Mouse (Mus musculus): ENCODE data around the gene Ubtd2. TPM values are rescaled to one million over a fixed set of nuclear protein-coding genes. Genes with fewer than 3 reads are reported as not detected.
A peak's percentile ranks its signal among the peaks of the same experiment; 100 is the strongest.

Ubtd2 gene
- polyA plus RNA-seq (2014; fragmentation: Nextera tagmentation; extraction: Ambion mirVana) = 99.8 and 104 TPM in 2 replicates

DNA sequence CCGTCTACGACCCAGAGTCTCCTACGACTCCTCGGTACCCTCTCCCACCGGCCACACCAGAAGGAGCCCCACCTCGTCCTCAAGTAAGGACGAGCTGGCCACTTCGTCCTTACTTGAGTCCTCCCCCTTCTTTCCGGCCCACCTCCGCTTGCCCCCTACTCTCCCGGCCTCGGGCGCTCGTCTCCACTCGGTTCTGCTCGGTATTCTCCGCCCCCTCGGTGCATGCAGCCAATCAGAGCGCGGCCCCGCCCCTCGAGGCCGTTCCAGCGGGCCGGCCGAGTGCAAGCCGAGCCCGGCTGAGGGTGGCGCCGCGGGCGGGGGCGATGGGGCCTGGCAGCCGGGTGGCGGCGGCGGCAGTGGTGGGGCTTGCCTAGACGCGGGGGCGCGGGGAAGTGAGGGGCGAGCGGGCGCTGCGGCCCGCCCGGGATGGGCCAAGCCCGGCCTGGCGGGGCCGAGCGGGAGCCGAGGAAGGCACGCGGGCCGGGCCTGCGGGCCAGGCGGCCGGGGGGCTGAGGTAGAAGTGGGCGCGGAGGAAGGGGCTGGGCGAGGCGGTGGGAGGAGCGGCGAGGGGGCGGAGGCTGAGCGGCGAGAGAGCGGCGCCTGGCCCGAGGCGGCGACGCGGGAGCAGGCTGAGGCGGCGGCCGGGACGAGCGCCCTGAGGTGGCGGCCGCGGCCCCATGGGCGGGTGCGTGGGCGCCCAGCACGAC lies at the start of gene Ubtd2:
Gene Ubtd2 (plus strand): TSS at position 571 of the 707 bp plus-strand sequence.
- Histone ChIP-seq H3K27me3 (ENCODE audit: control insufficient read depth, insufficient read depth, low read length) (no peaks in the 10 kb centered on the region), H3K4me3 (ENCODE audit: low read depth, low read length) (peak within 1 kb of the TSS; percentile 96), H3K36me3 (replicated peaks; ENCODE audit: control insufficient read depth, insufficient read depth, low read depth, low read length) (no peaks in the 10 kb centered on the region), H3K4me2 (ENCODE audit: low read depth, low read length) (peak within 1 kb of the TSS; percentile 79), H3K9me3 (replicated peaks; ENCODE audit: control insufficient read depth, low read length) (no peaks in the 10 kb centered on the region), H3K4me1 (ENCODE audit: control insufficient read depth, insufficient read depth, low read length) (0 out of 2 replicates have a peak, but pooled peaks cover 2% of the 10 kb centered on the region), H3K9ac (replicated peaks; ENCODE audit: low read length) (peak within 1 kb of the TSS; percentile 96), H3K27ac (replicated peaks; ENCODE audit: low read depth, low read length) (peak within 1 kb of the TSS; percentile 83)
- DNase-seq (ENCODE audit: low spot score) (peak; percentile 98), ATAC-seq (replicated peaks; ENCODE audit: insufficient number of reproducible peaks, low FRiP score, low TSS enrichment, low read depth) (peak; percentile 95)
- under 1% methylated on average over 56 of the region's 86 CpGs for WGBS

DNA sequence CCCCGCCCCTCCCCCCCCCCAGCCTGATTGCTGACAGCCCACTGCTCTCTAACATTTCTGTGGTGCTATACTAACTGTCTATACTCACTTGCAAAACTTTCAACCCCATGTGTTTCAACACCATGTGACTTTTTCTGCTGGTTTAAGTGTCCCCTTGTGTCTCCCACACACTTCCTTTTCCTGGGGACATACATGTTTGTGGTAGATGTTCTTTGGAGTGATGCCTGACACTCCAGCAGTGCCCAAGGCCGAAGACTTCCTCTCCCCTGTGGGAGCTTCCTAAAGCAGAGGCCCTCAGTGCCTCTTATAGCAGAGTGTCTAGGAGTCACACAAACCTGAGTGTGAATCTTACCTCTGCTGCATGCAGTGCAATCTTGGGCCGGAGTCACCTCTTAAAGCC lies 47.3 kb upstream of the Ubtd2 start:
- ATAC-seq (replicated peaks; ENCODE audit: insufficient number of reproducible peaks, low FRiP score, low TSS enrichment, low read depth) (no peak), DNase-seq (ENCODE audit: low spot score) (no peak)
- no peak overlapping the region for H3K4me2 ChIP-seq (ENCODE audit: low read depth, low read length)
- H3K4me1 ChIP-seq (ENCODE audit: control insufficient read depth, insufficient read depth, low read length) = no peaks in the 10 kb centered on the region
- H3K9ac ChIP-seq (replicated peaks; ENCODE audit: low read length) = no peak overlapping the region
- H3K27ac ChIP-seq (replicated peaks; ENCODE audit: low read depth, low read length) = no peak overlapping the region
- peaks cover 2% of the 10 kb centered on the region for H3K36me3 ChIP-seq (replicated peaks; ENCODE audit: control insufficient read depth, insufficient read depth, low read depth, low read length)
- 72% methylated on average over 3 of the region's 3 CpGs for WGBS
- H3K9me3 ChIP-seq (replicated peaks; ENCODE audit: control insufficient read depth, low read length) = no peaks in the 10 kb centered on the region
- no peak overlapping the region for H3K4me3 ChIP-seq (ENCODE audit: low read depth, low read length)
- no peaks in the 10 kb centered on the region for H3K27me3 ChIP-seq (ENCODE audit: control insufficient read depth, insufficient read depth, low read length)

DNA sequence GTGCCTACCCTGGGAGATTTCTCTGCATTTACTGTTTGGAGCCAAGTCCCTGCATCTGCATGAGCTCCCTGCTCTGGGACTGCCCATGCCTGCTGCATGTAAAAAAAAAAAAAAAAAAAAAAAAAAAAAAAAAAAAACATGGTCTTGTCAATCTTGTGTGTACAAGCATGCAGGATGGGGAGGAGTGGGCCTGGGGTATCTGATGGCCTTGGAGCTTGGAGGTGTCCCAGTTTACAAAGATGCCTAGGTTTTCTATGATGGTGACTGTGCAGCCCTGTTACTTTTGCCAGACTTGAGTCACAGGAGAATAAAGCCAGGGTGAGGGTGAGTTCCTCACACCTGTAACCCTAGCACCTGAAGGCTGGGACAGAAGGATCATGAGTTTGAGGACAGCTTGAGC lies 46.1 kb upstream of the Ubtd2 start:
- DNase-seq (ENCODE audit: low spot score) = no peak
- no peaks in the 10 kb centered on the region for H3K4me1 ChIP-seq (ENCODE audit: control insufficient read depth, insufficient read depth, low read length)
- ATAC-seq (replicated peaks; ENCODE audit: insufficient number of reproducible peaks, low FRiP score, low TSS enrichment, low read depth) = no peak
- H3K4me2 ChIP-seq (ENCODE audit: low read depth, low read length) = no peak overlapping the region
- H3K27me3 ChIP-seq (ENCODE audit: control insufficient read depth, insufficient read depth, low read length) = no peaks in the 10 kb centered on the region
- H3K27ac ChIP-seq (replicated peaks; ENCODE audit: low read depth, low read length) = no peak overlapping the region
- no peak overlapping the region for H3K9ac ChIP-seq (replicated peaks; ENCODE audit: low read length)
- H3K4me3 ChIP-seq (ENCODE audit: low read depth, low read length) = no peak overlapping the region
- H3K36me3 ChIP-seq (replicated peaks; ENCODE audit: control insufficient read depth, insufficient read depth, low read depth, low read length) = peaks cover 2% of the 10 kb centered on the region
- H3K9me3 ChIP-seq (replicated peaks; ENCODE audit: control insufficient read depth, low read length) = no peaks in the 10 kb centered on the region

DNA sequence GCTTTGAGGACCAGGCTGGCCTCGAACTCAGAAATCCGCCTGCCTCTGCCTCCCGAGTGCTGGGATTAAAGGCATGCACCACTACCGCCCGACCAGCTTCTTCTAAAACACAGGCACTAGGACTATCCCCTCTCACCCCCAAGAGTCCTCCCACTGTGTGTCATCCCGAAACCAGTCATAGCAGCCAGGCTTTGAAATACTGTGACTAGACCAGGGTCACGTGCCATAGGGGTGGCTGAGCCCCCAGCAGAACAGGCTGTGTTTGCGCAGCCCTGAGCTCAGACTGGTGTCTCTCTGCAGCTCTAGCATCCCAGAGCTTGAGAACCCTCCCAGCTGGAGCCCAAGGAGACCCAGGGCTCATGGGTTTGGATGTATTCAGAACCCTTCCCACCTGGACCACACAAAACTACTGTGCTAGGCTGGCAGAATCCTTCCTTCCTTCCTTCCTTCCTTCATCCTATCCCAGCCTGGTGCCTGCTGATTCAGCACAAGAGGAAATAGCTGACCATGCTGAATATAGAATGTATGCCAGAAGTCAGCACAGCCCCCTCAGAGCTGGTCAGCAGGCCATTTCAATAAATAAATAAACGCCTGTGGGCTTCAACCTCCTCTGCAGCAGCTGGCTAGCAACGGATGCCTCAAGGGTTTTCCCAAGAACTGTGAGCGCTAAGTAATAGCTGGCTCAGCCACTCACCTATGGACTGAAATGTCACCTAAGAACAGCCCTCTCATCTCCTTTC lies 45.2 kb upstream of the Ubtd2 start:
- Histone ChIP-seq H3K9me3 (replicated peaks; ENCODE audit: control insufficient read depth, low read length) (no peaks in the 10 kb centered on the region), H3K27ac (replicated peaks; ENCODE audit: low read depth, low read length) (no peak overlapping the region), H3K4me3 (ENCODE audit: low read depth, low read length) (no peak overlapping the region), H3K27me3 (ENCODE audit: control insufficient read depth, insufficient read depth, low read length) (no peaks in the 10 kb centered on the region), H3K9ac (replicated peaks; ENCODE audit: low read length) (no peak overlapping the region), H3K36me3 (replicated peaks; ENCODE audit: control insufficient read depth, insufficient read depth, low read depth, low read length) (peaks cover 5% of the 10 kb centered on the region), H3K4me1 (ENCODE audit: control insufficient read depth, insufficient read depth, low read length) (no peaks in the 10 kb centered on the region), H3K4me2 (ENCODE audit: low read depth, low read length) (no peak overlapping the region)
- no peak for DNase-seq (ENCODE audit: low spot score)
- 83% methylated on average over 11 of the region's 11 CpGs for WGBS
- no peak for ATAC-seq (replicated peaks; ENCODE audit: insufficient number of reproducible peaks, low FRiP score, low TSS enrichment, low read depth)

DNA sequence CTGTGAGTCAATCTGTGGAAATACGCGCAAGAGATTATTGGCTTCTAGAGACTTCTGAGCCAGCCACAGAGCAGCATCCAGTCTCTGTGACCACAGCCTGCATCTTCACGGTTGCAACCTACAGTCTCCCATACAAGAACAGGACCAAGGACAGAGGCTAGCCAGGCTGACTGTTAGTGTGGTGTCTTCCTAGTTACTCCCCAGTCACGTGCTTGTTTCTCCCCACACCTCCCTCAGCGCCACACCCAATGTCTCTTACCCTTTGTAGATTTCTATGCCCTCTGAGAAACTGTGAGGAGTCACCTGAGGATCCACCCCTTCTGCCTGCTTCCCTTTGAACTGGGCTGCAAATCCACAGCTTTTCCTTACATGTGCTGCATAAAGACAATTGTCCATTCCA lies 35.2 kb upstream of the Ubtd2 start:
- Histone ChIP-seq H3K4me1 (ENCODE audit: control insufficient read depth, insufficient read depth, low read length) (no peaks in the 10 kb centered on the region), H3K36me3 (replicated peaks; ENCODE audit: control insufficient read depth, insufficient read depth, low read depth, low read length) (peaks cover 11% of the 10 kb centered on the region), H3K9ac (replicated peaks; ENCODE audit: low read length) (no peak overlapping the region), H3K27ac (replicated peaks; ENCODE audit: low read depth, low read length) (no peak overlapping the region), H3K4me2 (ENCODE audit: low read depth, low read length) (no peak overlapping the region), H3K4me3 (ENCODE audit: low read depth, low read length) (no peak overlapping the region), H3K27me3 (ENCODE audit: control insufficient read depth, insufficient read depth, low read length) (no peaks in the 10 kb centered on the region), H3K9me3 (replicated peaks; ENCODE audit: control insufficient read depth, low read length) (no peaks in the 10 kb centered on the region)
- ATAC-seq (replicated peaks; ENCODE audit: insufficient number of reproducible peaks, low FRiP score, low TSS enrichment, low read depth) (no peak), DNase-seq (ENCODE audit: low spot score) (no peak)
- WGBS = 86% methylated on average over 5 of the region's 5 CpGs

DNA sequence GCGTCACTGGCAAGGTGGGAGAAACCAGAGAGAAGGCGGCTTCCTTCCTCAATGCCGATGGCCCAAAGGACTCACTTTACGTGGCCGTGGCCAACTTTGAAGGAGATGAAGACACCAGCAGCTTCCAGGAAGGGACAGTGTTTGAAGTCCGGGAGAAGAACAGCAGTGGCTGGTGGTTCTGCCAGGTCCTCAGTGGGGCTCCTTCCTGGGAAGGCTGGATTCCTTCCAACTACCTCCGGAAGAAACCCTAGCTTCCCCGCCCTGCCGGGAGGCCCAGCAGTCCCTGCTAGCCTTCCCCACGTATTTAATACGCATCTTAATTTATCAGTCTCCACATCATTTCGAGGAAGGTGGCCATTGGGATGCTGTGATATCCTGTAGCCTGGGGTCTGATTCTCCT lies 31.9 kb upstream of the Ubtd2 start:
- 90% methylated on average over 12 of the region's 12 CpGs for WGBS
- Histone ChIP-seq H3K27ac (replicated peaks; ENCODE audit: low read depth, low read length) (no peak overlapping the region), H3K4me3 (ENCODE audit: low read depth, low read length) (no peak overlapping the region), H3K4me1 (ENCODE audit: control insufficient read depth, insufficient read depth, low read length) (no peaks in the 10 kb centered on the region), H3K4me2 (ENCODE audit: low read depth, low read length) (no peak overlapping the region), H3K9me3 (replicated peaks; ENCODE audit: control insufficient read depth, low read length) (no peaks in the 10 kb centered on the region), H3K36me3 (replicated peaks; ENCODE audit: control insufficient read depth, insufficient read depth, low read depth, low read length) (peaks cover 5% of the 10 kb centered on the region), H3K27me3 (ENCODE audit: control insufficient read depth, insufficient read depth, low read length) (no peaks in the 10 kb centered on the region), H3K9ac (replicated peaks; ENCODE audit: low read length) (no peak overlapping the region)
- ATAC-seq (replicated peaks; ENCODE audit: insufficient number of reproducible peaks, low FRiP score, low TSS enrichment, low read depth) (no peak), DNase-seq (ENCODE audit: low spot score) (no peak)

DNA sequence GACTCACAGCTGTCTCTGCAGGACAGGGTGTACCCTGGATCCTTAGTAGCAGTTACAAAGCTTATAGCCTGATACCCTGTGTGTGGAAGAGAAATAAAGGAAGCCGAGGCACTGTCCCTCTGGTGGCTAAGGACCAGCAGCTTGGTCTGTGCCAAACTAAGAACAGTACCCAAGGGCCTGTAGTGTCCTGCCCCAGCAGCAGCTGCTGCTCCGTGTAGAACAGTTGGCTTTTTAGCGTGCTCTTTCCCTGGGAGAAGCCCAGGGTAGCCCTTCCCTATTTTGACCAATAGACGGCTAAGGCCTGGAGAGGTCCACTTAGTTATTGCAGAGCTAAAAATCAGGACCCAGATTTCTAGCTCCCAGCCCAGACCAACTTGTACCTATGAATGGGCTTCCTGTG lies 30.6 kb upstream of the Ubtd2 start:
- Histone ChIP-seq H3K36me3 (replicated peaks; ENCODE audit: control insufficient read depth, insufficient read depth, low read depth, low read length) (peaks cover 5% of the 10 kb centered on the region), H3K27me3 (ENCODE audit: control insufficient read depth, insufficient read depth, low read length) (no peaks in the 10 kb centered on the region), H3K9me3 (replicated peaks; ENCODE audit: control insufficient read depth, low read length) (no peaks in the 10 kb centered on the region), H3K9ac (replicated peaks; ENCODE audit: low read length) (no peak overlapping the region), H3K4me3 (ENCODE audit: low read depth, low read length) (no peak overlapping the region), H3K27ac (replicated peaks; ENCODE audit: low read depth, low read length) (no peak overlapping the region), H3K4me2 (ENCODE audit: low read depth, low read length) (no peak overlapping the region), H3K4me1 (ENCODE audit: control insufficient read depth, insufficient read depth, low read length) (no peaks in the 10 kb centered on the region)
- WGBS = 90% methylated on average over 4 of the region's 4 CpGs
- no peak for DNase-seq (ENCODE audit: low spot score)
- no peak for ATAC-seq (replicated peaks; ENCODE audit: insufficient number of reproducible peaks, low FRiP score, low TSS enrichment, low read depth)

DNA sequence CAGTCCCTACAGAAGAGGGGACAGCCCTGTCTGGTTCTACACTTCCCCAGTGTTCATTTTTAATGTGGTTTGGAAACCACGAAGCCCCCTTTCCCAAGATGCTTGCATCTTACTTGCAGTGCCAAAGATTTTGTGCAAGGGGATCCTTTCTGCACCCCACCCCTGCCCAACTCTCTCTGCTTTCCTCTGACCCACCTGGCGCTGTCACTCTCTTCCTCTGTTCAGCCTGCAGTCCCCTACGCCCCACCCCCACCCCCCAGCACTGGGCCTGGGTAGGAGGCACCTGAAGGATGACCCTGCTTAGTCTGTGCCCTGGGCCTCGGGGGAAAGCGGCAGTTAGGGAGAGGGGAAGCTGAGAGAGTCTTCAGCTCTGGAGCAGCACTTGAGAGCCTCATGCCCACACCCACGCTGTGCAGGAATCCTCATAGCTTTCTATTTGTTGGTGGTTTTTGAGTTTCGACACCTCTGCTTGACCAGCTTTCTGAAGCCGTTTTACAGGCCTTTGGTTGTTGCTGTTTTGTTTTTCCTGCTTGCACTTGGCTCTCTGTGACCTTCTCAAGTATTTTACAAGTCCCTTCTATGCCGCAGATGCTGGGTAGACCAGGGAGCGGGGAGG lies 30.0 kb upstream of the Ubtd2 start:
- Histone ChIP-seq H3K9ac (replicated peaks; ENCODE audit: low read length) (no peak overlapping the region), H3K36me3 (replicated peaks; ENCODE audit: control insufficient read depth, insufficient read depth, low read depth, low read length) (peaks cover 5% of the 10 kb centered on the region), H3K4me1 (ENCODE audit: control insufficient read depth, insufficient read depth, low read length) (no peaks in the 10 kb centered on the region), H3K9me3 (replicated peaks; ENCODE audit: control insufficient read depth, low read length) (no peaks in the 10 kb centered on the region), H3K27ac (replicated peaks; ENCODE audit: low read depth, low read length) (no peak overlapping the region), H3K4me3 (ENCODE audit: low read depth, low read length) (no peak overlapping the region), H3K4me2 (ENCODE audit: low read depth, low read length) (no peak overlapping the region), H3K27me3 (ENCODE audit: control insufficient read depth, insufficient read depth, low read length) (no peaks in the 10 kb centered on the region)
- WGBS = 72% methylated on average over 10 of the region's 10 CpGs
- ATAC-seq (replicated peaks; ENCODE audit: insufficient number of reproducible peaks, low FRiP score, low TSS enrichment, low read depth) (no peak), DNase-seq (ENCODE audit: low spot score) (no peak)
